Mouse (Mus musculus) ES-E14 (cell line): ENCODE data around the gene Csnk1g2.
A peak's percentile ranks its signal among the peaks of the same experiment; 100 is the strongest.

Experiments used
- CHD2 ChIP-seq: IDR thresholded peaks from 2 replicates; pipeline ENCODE4 v1.6.1; 2014; ENCODE audit warnings: mild to moderate bottlenecking, low read depth, low read length, inconsistent platforms
- HCFC1 ChIP-seq: IDR thresholded peaks from 2 replicates; pipeline ENCODE4 v1.6.1; 2012; ENCODE audit warnings: low read length, inconsistent platforms, borderline replicate concordance; ENCODE audit not compliant: insufficient read depth
- MAFK ChIP-seq: IDR thresholded peaks from 2 replicates; pipeline ENCODE4 v1.6.1; 2014; ENCODE audit warnings: mild to moderate bottlenecking, low read depth, low read length, inconsistent platforms; ENCODE audit not compliant: insufficient read depth
- ZC3H11A ChIP-seq: IDR thresholded peaks from 2 replicates; pipeline ENCODE4 v1.6.1; 2012; ENCODE audit warnings: low read depth, mild to moderate bottlenecking, inconsistent platforms, low read length, borderline replicate concordance
- ZNF384 ChIP-seq: IDR thresholded peaks from 2 replicates; pipeline ENCODE4 v1.6.1; 2012; ENCODE audit warnings: low read depth, low read length, inconsistent platforms

- TF ChIP-seq ZNF384, result no peak
- 0 out of 2 replicates have a peak, but pooled peaks have one; percentile 13 for TF ChIP-seq MAFK
- TF ChIP-seq ZC3H11A, result peak; percentile 28; the same call in 1 of the 2 replicates
- TF ChIP-seq CHD2, result no peak
- no peak for TF ChIP-seq HCFC1
Observed at GRCm38 (mm10) chr10:80684214-80684613, 61.6 kb downstream of the Csnk1g2 start.
